In the genomic region with DNA sequence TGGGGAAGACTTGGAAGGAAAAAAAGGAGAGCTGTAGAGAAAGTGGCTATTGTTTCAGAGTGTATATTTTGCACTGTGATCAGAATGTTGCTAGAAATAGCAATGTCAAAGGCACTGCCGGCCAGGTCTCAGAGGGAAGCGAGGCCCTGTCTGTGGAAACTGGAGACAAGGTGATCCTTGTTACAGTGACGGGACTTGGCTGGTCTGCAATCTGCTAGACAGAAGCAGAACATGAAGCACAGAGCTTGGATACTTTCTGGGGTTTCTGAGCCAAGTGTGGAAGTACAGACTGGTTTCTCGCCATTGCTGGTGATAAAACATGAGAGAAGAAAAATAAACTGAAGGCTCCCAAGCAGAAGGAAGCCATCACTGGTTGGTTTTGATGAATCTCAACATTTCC, we compare ENCODE assay signal across 21 mouse cellular contexts.
DNase-seq lines count a peak whose midpoint lies in the region; ATAC-seq lines count a peak whose summit lies in the region.
"Had no signal": no experiment of that assay in that cellular context is flagged by ENCODE, and none has a peak within 500 bp of the region (broad histone marks: within the 10 kb centered on the region; RNA-seq: fewer than 3 reads in every experiment).

No protein-coding gene starts in this region.

- H3K4me3 ChIP-seq in embryonic facial prominence, embryonic 14.5 days (ENCODE audit: low read depth, low read length), result no peak overlapping the region
- no peak overlapping the region for H3K4me3 ChIP-seq in embryonic facial prominence, embryonic 10.5 days
- no peak overlapping the region for H3K4me3 ChIP-seq in kidney, embryonic 15.5 days (replicated peaks)
- H3K4me3 ChIP-seq: forebrain, embryonic 15.5 days; megakaryocyte, embryonic 14.5 days; midbrain, embryonic 13.5 days; stomach, embryonic 15.5 days had no signal

- no peak overlapping the region for H3K4me2 ChIP-seq in embryonic facial prominence, embryonic 14.5 days (ENCODE audit: low read depth, low read length)
- no peak overlapping the region for H3K4me2 ChIP-seq in kidney, embryonic 15.5 days
- H3K4me2 ChIP-seq: forebrain, embryonic 15.5 days; hindbrain, embryonic 14.5 days; midbrain, embryonic 13.5 days; stomach, embryonic 15.5 days had no signal

- DNase-seq in embryonic facial prominence, embryonic 14.5 days (ENCODE audit: low spot score), result peak; percentile 19
- no peak for DNase-seq in embryonic facial prominence, embryonic 10.5 days (ENCODE audit: low spot score)
- peak; percentile 5 for DNase-seq in kidney, postnatal 10 days
- peak; percentile 11 to 37 for DNase-seq in heart, adult 9 months (ENCODE audit: low spot score in 2 of 2)
- DNase-seq in heart, postnatal 4 days, result peak; percentile 12
- no peak for DNase-seq in cerebellum, adult 11-12 months
- DNase-seq: cerebellum, adult 9-10 months; gastrocnemius, postnatal 14 days; kidney, adult 8-10 months; kidney, postnatal 25 days; layer of hippocampus, postnatal 36 days; liver, postnatal 0 days; lung, postnatal 10 days; thymus, adult 2 months had no signal

- no peaks in the 10 kb centered on the region for H3K27me3 ChIP-seq in embryonic facial prominence, embryonic 14.5 days (replicated peaks; ENCODE audit: control insufficient read depth, insufficient read depth, low read length)
- no peaks in the 10 kb centered on the region for H3K27me3 ChIP-seq in embryonic facial prominence, embryonic 10.5 days (replicated peaks; ENCODE audit: low read depth, poor library complexity, severe bottlenecking)
- H3K27me3 ChIP-seq in kidney, embryonic 15.5 days, result no peaks in the 10 kb centered on the region
- H3K27me3 ChIP-seq: forebrain, embryonic 15.5 days; megakaryocyte, embryonic 14.5 days; midbrain, embryonic 13.5 days; stomach, embryonic 15.5 days had no signal

- H3K36me3 ChIP-seq in embryonic facial prominence, embryonic 14.5 days (ENCODE audit: control insufficient read depth, insufficient read depth, low read length), result no peaks in the 10 kb centered on the region
- H3K36me3 ChIP-seq in embryonic facial prominence, embryonic 10.5 days (replicated peaks), result no peaks in the 10 kb centered on the region
- no peaks in the 10 kb centered on the region for H3K36me3 ChIP-seq in kidney, embryonic 15.5 days
- H3K36me3 ChIP-seq: forebrain, embryonic 15.5 days; midbrain, embryonic 13.5 days; stomach, embryonic 15.5 days had no signal

- 64% methylated on average over 4 of the region's 4 CpGs for WGBS in embryonic facial prominence, embryonic 14.5 days
- WGBS in embryonic facial prominence, embryonic 10.5 days, result 79% methylated on average over 4 of the region's 4 CpGs
- 67% methylated on average over 4 of the region's 4 CpGs for WGBS in kidney, embryonic 15.5 days

- peaks cover 3% of the 10 kb centered on the region; the same call in 1 of the 2 replicates for H3K9me3 ChIP-seq in embryonic facial prominence, embryonic 14.5 days (ENCODE audit: control insufficient read depth, low read length)
- H3K9me3 ChIP-seq in embryonic facial prominence, embryonic 10.5 days, result no peaks in the 10 kb centered on the region
- H3K9me3 ChIP-seq in kidney, embryonic 15.5 days (replicated peaks), result no peaks in the 10 kb centered on the region
- H3K9me3 ChIP-seq: forebrain, embryonic 15.5 days; stomach, embryonic 15.5 days had no signal

- no peak overlapping the region for H3K27ac ChIP-seq in embryonic facial prominence, embryonic 14.5 days (replicated peaks; ENCODE audit: low read depth, low read length)
- no peak overlapping the region for H3K27ac ChIP-seq in embryonic facial prominence, embryonic 10.5 days (replicated peaks)
- no peak overlapping the region for H3K27ac ChIP-seq in kidney, embryonic 15.5 days
- H3K27ac ChIP-seq: forebrain, embryonic 15.5 days; hindbrain, embryonic 14.5 days; midbrain, embryonic 13.5 days; stomach, embryonic 15.5 days had no signal

- no peaks in the 10 kb centered on the region for H3K4me1 ChIP-seq in embryonic facial prominence, embryonic 14.5 days (ENCODE audit: control insufficient read depth, insufficient read depth, low read length)
- H3K4me1 ChIP-seq in embryonic facial prominence, embryonic 10.5 days, result no peaks in the 10 kb centered on the region
- no peaks in the 10 kb centered on the region for H3K4me1 ChIP-seq in kidney, embryonic 15.5 days
- H3K4me1 ChIP-seq: forebrain, embryonic 15.5 days; megakaryocyte, embryonic 14.5 days; midbrain, embryonic 13.5 days; stomach, embryonic 15.5 days had no signal

- ATAC-seq in embryonic facial prominence, embryonic 14.5 days (ENCODE audit: low read depth), result no peak
- ATAC-seq in kidney, embryonic 15.5 days (replicated peaks; ENCODE audit: low FRiP score), result no peak
- ATAC-seq: CD4-positive, CD25-positive, alpha-beta regulatory T cell, adult 4 months; forebrain, embryonic 15.5 days; liver, postnatal 0 days; midbrain, embryonic 13.5 days had no signal

- no peak overlapping the region for H3K9ac ChIP-seq in embryonic facial prominence, embryonic 14.5 days (ENCODE audit: low read depth, low read length)
- H3K9ac ChIP-seq in kidney, embryonic 15.5 days, result no peak overlapping the region
- H3K9ac ChIP-seq: forebrain, embryonic 15.5 days; hindbrain, embryonic 14.5 days; liver, postnatal 0 days; midbrain, embryonic 13.5 days; stomach, embryonic 15.5 days had no signal

Comparison
In these comparisons a context has a peak if more than half of its experiments do, and no peak if none do; other contexts are left out.
1. DNase-seq: peak in embryonic facial prominence, embryonic 14.5 days (single experiment), kidney, postnatal 10 days (single experiment), heart, adult 9 months (2 of 2) and heart, postnatal 4 days (single experiment); none in embryonic facial prominence, embryonic 10.5 days (single experiment) and cerebellum, adult 11-12 months (single experiment).